Mouse (Mus musculus) megakaryocyte, embryonic 14.5 days (primary cell): ENCODE data around the gene Prtn3. TPM values are rescaled to one million over a fixed set of nuclear protein-coding genes. Genes with fewer than 3 reads are reported as not detected.
"Not testable (repeated sequence)": the region's sequence is repeated elsewhere in the genome, so short reads cannot be mapped to it uniquely, and the experiment has no call there.

Source experiments
- H3K27me3 ChIP-seq: replicated peaks from 2 replicates; pipeline ENCODE3; 2012; ENCODE audit warnings: inconsistent platforms
- H3K36me3 ChIP-seq: replicated peaks from 2 replicates; pipeline ENCODE3; 2012; ENCODE audit warnings: low read length, inconsistent platforms, mixed read lengths
- H3K4me1 ChIP-seq: 2 replicates; pipeline ENCODE4 v1.6.1; 2012; ENCODE audit warnings: inconsistent platforms
- H3K4me3 ChIP-seq: replicated peaks from 2 replicates; pipeline ENCODE3; 2012; ENCODE audit warnings: moderate library complexity, mild to moderate bottlenecking, inconsistent platforms
- H3K9me3 ChIP-seq: 2 replicates; pipeline ENCODE4 v1.6.1; 2012; ENCODE audit warnings: inconsistent platforms
- FLI1 ChIP-seq: IDR thresholded peaks from 2 replicates; pipeline ENCODE4 v1.6.1; 2012; ENCODE audit warnings: low read length, inconsistent platforms, mixed read lengths
- GATA1 ChIP-seq: IDR thresholded peaks from 3 replicates; pipeline ENCODE4 v1.6.1; 2012; ENCODE audit warnings: mixed read lengths, low read length, inconsistent platforms, borderline replicate concordance
- polyA plus RNA-seq: library from polyadenylated mRNA; stranded (reverse); fragments of >175 nt; gene quantifications from 2 replicates; pipeline ENCODE4 v1.2.3, GENCODE M21; 2012; ENCODE audit warnings: low replicate concordance; ENCODE audit not compliant: insufficient read depth

The Prtn3 gene
- polyA plus RNA-seq, 1 experiment = 434 TPM

DNA sequence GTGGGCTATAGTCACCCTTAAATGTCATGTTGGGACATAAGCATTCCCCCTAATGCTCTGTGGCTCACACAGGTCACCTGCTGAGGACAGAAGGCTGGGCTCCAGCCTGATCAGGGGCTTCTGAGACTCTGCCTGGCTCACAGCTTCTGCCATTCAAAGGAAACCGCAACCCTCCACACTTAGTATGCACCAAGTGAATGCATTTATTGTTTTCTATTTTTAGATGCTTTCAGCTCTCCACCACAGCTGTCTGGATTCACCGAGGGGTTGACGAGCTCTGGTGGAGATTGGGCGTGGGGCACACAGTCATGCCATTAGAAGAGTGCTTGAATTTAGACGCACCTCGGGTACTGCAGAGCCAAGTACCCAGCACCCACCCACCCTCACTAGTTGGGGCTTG is 963 bp upstream of the Prtn3 start:
- TF ChIP-seq GATA1 (no peak), FLI1 (no peak)
- peaks cover 51% of the 10 kb centered on the region for H3K4me1 ChIP-seq
- H3K36me3 ChIP-seq = no peaks in the 10 kb centered on the region
- H3K27me3 ChIP-seq = peaks cover 33% of the 10 kb centered on the region
- no peak overlapping the region for H3K4me3 ChIP-seq
- 0 out of 2 replicates have a peak, but pooled peaks cover 3% of the 10 kb centered on the region for H3K9me3 ChIP-seq

DNA sequence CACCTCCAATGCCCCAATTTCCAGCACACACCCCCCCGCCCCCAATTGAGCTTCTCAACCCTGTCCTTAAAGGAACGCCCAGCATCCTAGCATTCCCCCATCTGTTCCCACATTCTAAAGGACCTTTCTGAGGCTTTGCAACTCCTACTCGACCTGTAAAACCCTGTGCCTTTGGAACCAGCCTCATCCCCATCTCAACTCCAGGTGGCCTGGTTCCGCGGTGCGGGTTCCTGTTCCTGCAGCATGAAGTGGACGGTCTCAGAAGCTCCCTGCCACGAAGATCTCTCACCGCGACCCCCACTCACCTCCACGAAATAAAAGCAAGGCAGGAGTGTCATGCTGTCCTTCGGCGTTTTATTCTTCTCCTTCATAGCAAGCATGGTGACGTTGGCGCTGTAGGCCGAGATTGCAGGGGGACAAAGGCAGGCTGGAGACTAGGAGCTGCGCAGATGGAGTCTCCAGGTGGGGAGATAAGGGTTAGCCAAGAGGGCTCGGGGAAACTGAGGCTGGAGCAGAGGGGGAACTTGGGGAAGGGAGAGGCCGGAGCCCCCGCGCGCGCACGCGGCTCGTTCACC is 474 bp upstream of the Prtn3 start:
- TF ChIP-seq GATA1 (no peak), FLI1 (no peak)
- Histone ChIP-seq H3K27me3 (peaks cover 33% of the 10 kb centered on the region), H3K9me3 (0 out of 2 replicates have a peak, but pooled peaks cover 3% of the 10 kb centered on the region), H3K36me3 (no peaks in the 10 kb centered on the region), H3K4me3 (peak overlapping the region; percentile 93), H3K4me1 (peaks cover 56% of the 10 kb centered on the region)

DNA sequence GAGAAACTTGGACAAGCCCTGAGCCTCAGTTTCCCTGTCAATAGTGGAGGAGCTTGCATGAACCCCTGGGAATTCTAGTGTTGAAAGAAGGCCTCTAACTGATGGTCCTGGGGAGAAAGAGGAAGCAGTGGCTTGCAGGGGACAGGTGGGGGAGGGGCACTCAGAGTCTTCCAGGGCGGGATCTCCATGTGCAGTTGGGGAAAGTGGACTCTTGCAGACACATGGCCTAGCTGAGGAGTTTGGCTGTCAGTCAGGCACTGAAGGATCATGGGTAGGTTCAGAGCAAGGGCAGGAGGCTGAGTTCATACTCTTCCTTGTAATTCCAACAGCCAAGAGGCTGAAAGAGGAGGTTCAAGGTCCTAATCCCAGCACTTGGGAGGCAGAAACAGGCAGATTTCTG is 2.9 kb downstream of the Prtn3 start:
- Histone ChIP-seq H3K36me3 (no peaks in the 10 kb centered on the region), H3K27me3 (peaks cover 27% of the 10 kb centered on the region), H3K4me1 (peaks cover 86% of the 10 kb centered on the region), H3K9me3 (no peaks in the 10 kb centered on the region), H3K4me3 (peak overlapping the region; percentile 83)
- TF ChIP-seq FLI1 (no peak), GATA1 (no peak)

DNA sequence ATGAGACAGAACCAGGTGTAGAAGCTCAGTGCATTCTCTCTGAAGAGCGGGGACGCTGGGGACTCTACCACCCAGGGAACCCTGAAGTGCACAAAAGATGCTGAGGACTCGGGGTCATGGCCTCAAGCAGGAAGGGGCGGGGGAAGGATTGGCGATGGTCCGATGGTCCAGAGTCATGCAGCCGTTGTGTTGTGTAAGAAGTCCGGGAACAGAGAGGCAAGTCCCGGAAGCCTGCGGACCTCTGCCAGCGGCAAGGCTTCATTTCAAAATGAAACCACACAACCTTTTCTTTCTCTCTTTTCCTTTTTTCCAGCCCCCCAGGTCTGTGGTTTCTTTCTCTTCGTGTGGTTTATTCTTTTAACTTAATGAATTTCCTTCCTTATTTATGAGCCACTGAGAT is 3.5 kb downstream of the Prtn3 start:
- H3K4me1 ChIP-seq = peaks cover 92% of the 10 kb centered on the region
- TF ChIP-seq GATA1 = no peak
- no peak for TF ChIP-seq FLI1
- H3K4me3 ChIP-seq = peak overlapping the region; percentile 83
- H3K9me3 ChIP-seq = no peaks in the 10 kb centered on the region
- no peaks in the 10 kb centered on the region for H3K36me3 ChIP-seq
- H3K27me3 ChIP-seq = peaks cover 25% of the 10 kb centered on the region

DNA sequence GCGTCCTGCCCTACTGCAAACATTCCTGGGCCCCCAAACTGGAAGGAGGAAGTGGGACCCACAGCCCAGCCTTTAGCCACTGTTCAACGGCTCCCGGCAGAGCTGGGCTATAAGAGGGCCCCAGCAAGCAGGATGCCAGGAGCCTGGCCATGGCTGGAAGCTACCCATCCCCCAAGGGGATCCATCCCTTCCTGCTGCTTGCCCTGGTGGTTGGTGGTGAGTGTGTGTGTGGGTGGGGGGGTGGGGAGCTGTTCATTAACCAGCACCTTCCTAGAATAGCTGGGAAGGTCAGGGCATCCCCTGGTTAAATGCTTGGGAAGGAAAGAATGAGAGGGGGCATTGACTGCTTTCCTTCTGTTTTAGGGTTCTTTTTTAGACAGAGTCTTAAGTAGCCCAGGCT is 5.3 kb downstream of the Prtn3 start:
- Histone ChIP-seq H3K4me1 (peaks cover 95% of the 10 kb centered on the region), H3K27me3 (peaks cover 7% of the 10 kb centered on the region)

DNA sequence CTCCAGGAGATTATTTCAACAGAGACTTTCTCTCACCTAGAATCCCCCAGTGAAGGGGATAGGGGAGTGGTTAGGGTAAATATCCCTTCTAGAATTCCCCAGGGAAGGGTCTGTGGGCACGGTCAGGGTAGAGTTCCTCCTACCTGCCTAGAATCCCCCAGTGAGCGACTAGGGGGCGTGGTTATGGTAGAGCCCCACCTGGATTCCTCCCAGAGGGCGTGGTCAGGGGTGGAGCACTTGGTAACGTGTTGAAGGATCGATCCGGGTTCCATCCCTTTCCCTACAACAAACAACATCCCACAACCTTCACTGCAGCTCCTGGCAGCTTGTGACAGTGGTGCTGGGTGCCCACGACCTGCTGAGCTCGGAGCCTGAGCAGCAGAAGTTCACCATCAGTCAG is 6.4 kb downstream of the Prtn3 start:
- no peaks in the 10 kb centered on the region for H3K27me3 ChIP-seq
- TF ChIP-seq GATA1 (no peak), FLI1 (no peak)
- H3K9me3 ChIP-seq = no peaks in the 10 kb centered on the region
- H3K4me1 ChIP-seq = peaks cover 94% of the 10 kb centered on the region
- H3K36me3 ChIP-seq = no peaks in the 10 kb centered on the region
- peak overlapping the region; percentile 91 for H3K4me3 ChIP-seq

More for the DNA sequence above, 5.3 kb downstream of the Prtn3 start:
- Histone ChIP-seq H3K4me3 (peak overlapping the region; percentile 59), H3K36me3 (no peaks in the 10 kb centered on the region), H3K9me3 (no peaks in the 10 kb centered on the region)
- no peak for TF ChIP-seq GATA1
- TF ChIP-seq FLI1 = no peak

DNA sequence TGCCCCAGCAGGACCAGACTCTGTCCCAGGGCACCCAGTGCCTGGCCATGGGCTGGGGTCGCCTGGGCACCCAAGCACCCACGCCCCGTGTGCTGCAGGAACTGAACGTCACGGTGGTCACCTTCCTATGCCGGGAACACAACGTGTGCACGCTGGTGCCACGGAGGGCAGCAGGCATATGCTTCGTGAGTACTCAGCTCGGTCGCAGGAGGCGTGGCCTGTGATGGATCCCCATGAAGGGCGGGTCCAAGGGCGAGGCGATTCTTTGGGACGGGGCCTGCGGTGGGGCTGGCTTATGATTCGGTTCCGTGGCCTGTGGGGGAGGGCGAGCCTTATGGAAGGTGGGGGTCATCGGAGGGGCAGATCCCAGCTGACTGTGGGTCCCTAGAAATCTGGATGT is 7.7 kb downstream of the Prtn3 start:
- Histone ChIP-seq H3K9me3 (no peaks in the 10 kb centered on the region), H3K4me3 (peak overlapping the region; percentile 91), H3K4me1 (peaks cover 96% of the 10 kb centered on the region), H3K27me3 (no peaks in the 10 kb centered on the region), H3K36me3 (no peaks in the 10 kb centered on the region)
- TF ChIP-seq FLI1 (no peak), GATA1 (no peak)

DNA sequence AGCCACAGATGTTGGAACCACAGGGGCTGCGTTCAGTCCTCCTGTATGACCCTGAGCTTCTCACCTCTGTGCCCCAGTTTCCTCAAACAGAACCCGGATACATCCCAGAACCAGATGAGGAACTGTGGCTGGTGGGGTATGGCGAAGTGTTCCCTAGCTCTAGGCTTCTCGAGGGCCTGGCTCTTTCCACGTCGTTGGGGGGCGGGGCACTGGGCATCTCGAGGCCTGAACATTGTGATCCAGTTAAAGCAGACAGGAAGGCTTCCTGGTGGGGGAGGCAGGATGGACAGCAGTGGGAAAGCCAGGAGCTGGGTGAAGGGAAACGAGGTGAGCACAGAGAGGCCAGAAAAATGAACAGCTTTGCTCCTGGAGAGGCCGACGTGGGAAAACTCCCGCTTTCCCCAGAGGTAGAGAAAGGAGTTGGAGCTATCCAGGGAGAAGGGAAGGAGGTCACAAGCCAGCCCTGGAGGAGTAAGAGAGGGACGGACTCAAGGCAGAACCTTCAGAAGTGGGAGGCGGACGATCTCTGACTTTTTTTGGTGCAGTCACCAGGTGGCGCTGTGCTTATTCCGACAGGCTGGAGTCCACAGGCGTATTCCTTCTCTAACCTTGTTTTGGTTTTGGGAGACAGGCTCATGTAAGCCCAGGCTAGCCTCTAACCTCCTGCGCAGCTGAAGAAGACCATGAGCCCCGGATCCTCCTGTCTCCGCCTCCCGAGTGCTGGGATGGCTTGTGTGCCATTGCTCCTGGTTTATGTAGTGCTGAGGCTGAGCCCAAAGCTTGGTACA is 9.2 kb downstream of the Prtn3 start:
- TF ChIP-seq GATA1 = no peak
- TF ChIP-seq FLI1 = no peak
- no peaks in the 10 kb centered on the region for H3K36me3 ChIP-seq
- no peaks in the 10 kb centered on the region for H3K9me3 ChIP-seq
- peaks cover 3% of the 10 kb centered on the region for H3K27me3 ChIP-seq
- peak overlapping the region; percentile 70 for H3K4me3 ChIP-seq
- peaks cover 86% of the 10 kb centered on the region for H3K4me1 ChIP-seq

DNA sequence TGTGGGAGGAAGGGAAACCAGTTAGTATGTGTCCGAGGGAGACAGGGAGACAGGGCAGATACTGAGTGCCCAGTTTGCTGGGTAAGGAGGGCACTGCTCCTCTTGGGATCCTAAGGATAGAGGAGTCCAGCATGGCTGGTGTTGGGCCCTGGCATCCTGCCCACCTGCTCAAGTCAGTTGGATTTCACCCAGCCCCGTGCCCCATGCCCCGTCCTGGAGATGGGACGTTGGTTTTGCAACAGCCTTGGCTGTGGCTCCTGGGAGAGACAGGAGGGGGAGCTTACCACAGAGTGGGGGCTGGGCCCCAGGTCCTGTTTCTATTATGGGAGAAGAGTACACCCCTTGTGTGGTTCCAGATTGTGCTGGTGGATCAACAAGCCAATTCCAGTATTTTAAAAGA is 10.2 kb downstream of the Prtn3 start:
- TF ChIP-seq FLI1 = no peak
- no peak for TF ChIP-seq GATA1

DNA sequence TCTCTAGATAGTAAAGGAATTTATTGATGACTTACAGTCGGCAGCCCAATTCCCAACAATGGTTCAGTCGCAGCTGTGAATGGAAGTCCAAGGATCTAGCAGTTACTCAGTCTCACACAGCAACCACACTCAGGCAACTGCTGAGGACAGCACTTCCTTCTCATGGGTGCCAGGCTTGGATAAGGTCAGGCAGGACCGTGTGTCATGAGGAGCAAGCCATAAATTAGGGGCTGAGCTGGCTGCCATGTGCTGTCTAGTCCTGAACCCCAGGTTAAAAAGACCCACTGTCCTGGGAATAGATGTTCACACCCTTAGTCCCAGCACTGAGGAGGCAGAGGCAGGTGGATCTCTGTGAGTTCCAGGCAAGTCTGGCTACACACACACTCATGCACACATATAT is 10.7 kb downstream of the Prtn3 start:
- not testable (repeated sequence) for H3K9me3 ChIP-seq, H3K36me3 ChIP-seq, H3K27me3 ChIP-seq
- Histone ChIP-seq H3K4me1 (peaks cover 72% of the 10 kb centered on the region), H3K4me3 (peak overlapping the region; percentile 71)

More for the DNA sequence above, 10.2 kb downstream of the Prtn3 start:
- Histone ChIP-seq H3K4me1 (peaks cover 77% of the 10 kb centered on the region), H3K4me3 (peak overlapping the region; percentile 38), H3K36me3 (no peaks in the 10 kb centered on the region), H3K9me3 (no peaks in the 10 kb centered on the region), H3K27me3 (peaks cover 3% of the 10 kb centered on the region)
